Mouse (Mus musculus): ENCODE data around the gene Hoxb8.

Hoxb8 gene

DNA sequence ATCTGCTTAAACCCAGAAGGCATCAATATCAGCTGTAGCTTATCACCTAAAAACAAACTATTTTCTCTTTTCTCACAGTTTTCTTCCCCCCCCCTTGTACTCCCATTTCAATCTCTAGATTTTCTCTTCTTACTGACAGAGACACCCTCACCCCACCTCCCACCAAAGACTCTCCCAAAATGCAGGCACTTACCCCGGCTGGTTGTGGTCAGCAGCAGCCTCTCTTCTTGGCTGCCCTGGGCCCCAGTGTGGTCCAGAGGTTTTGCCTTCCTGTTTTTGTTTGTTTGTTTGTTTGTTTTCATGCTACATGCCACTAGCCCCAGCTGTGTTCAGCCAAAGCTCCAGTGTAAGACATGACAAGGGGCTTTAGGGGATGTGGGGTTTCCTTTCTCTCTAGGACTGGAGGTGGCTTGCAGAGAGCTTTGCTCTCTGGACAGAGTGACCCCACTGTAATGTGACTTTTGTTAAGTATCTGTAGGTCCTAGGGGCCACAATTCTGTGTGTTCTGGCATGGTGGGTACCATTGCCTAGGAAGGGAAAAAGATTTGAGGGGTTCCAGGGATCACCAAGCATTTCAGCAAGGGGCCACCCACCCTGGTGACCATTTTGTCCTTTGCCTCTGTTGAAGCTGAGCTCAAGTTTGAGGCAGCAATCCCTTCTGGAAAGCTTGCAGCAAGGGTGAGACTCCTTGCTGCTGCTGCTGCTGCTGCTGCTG lies 13.5 kb upstream of the Hoxb8 start:
- no peak for DNase-seq (ENCODE audit: low spot score)

DNA sequence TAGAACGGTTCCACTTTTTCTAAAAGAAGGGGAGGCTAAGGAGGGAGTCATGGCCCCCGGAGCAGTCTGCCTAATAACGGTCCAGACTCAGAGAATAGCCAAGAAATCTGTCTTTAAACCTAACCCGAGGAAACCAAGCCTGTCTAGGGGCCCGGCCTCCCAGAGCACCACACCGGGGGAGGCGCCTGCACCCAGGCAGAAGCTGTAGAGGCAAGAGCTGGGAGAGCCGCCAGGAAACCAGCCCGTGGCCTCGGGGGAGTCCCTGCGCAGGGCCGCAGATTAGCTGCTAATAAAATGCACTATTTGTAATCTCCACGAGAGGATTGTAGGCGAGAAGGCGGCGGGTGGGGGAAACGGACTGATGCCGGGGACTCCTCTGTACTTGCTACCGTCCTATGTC lies 11.8 kb upstream of the Hoxb8 start:
- DNase-seq (ENCODE audit: low spot score) = no peak

DNA sequence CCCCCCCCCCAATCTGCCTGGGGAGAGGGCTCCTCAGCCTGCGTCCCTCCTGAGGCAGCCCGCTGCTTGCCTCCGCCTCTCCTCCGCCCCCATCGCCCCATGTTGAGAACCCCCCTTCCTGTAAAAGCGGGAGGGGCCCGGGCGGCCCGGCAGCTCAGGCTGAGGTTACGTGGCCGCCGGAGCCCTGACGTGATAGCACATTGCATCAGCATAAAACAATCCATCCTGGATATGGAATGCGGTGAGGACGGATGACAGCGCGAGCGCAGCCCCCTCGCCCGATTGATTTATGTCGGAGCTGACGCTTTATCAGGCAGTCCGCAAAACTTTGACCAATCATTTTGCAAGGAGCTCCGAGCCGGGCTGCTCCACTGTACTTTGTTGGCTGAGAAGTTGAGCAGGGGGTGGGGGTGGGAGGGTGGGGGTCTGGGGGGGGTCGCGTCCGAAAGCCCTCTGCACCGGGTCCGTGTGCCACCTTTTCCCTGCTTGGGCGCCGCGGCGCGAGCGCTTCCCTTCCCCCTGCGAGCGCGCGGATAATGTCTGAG lies 10.6 kb upstream of the Hoxb8 start, which contains the start of gene Hoxb9:
Gene Hoxb9 (plus strand): TSS at position 462 of the 545 bp plus-strand sequence.
- DNase-seq (ENCODE audit: low spot score) = no peak

DNA sequence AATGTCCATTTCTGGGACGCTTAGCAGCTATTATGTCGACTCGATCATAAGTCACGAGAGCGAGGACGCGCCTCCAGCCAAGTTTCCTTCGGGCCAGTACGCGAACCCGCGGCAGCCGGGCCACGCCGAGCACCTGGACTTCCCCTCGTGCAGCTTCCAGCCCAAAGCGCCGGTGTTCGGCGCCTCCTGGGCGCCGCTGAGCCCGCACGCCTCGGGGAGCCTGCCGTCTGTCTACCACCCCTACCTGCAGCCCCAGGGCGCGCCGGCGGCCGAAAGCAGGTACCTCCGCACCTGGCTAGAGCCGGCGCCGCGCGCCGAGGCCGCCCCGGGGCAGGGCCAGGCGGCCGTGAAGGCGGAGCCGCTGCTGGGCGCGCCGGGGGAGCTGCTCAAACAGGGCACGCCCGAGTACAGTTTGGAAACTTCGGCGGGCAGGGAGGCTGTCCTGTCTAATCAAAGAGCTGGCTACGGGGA lies 10.1 kb upstream of the Hoxb8 start:
- DNase-seq (ENCODE audit: low spot score) = no peak

DNA sequence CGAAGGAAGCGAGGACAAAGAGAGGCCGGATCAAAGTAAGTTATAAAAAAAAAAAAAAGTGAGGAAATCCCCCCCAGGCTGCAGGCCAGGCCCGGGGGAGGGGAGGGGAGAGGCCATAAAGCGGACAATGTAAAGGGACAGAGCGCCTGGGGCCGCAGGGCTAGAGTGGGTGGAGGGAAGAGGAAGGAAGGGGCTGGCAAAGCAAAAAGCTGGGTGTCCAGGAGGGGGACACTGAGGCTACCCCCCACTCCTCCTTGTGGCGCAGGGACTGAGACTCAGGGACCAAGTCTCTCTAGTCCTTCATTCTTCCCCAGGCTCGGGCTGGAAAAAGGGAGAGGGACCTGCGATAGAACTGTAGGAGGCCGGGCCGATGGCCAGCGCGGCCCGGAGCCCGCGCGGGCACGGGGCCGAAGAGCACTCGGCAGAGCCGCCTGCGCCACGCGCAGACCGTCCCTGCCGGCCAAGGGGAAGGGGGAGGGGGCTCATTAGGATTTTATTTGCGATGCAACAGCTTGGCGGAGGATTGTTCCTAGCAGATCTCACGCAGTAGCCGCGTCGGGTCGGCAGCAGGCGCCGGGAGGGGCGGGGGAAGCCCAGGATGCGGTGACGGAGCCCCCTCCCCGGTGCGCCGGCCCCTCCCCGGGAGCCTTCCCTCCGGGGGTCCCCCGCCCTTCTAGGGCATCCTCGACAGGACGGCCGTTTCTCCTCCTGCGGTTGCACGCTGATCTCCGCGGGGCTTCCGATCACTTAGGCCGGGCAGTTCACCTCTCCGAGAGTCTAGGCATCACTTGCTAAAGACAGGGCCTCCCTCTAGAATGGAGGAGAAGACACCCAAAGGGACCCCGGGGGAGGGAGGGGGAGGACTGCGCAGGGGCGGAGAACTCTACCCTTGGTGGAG lies 9.4 kb upstream of the Hoxb8 start:
- no peak for DNase-seq (ENCODE audit: low spot score)

DNA sequence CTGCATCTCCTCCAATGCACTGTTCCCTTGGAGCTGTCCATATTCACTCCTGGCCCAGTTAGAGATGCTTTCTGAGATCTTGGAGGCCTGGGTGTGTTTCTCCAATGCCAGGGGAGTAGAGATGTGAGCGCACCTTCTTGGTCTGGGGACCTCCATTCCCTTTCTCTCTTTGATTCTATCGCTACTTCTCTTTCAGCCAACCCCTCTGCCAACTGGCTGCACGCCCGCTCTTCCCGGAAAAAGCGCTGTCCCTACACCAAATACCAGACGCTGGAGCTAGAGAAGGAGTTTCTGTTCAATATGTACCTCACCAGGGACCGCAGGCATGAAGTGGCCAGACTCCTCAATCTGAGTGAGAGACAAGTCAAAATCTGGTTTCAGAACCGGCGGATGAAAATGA lies 7.3 kb upstream of the Hoxb8 start:
- DNase-seq (ENCODE audit: low spot score) = no peak

DNA sequence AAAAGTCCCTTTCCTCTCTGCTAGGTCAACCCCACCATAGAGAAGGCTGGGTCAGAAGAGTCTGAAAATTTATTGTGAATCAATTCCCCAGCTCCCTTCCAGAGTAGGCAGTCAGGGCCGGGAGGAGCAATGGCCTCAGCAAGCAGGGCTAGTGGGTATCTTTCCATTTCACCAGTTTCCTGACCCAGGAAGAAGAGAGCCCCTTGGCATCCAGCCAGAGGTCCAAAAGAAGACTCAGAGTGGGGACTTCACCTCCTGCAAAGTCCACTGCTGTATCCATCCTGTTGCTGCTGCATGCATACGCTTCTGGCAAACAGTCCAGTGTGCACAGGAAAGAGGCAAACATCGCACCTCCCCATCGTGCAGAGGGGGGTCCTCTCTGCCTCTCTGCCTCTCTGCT lies 5.8 kb upstream of the Hoxb8 start:
- no peak for DNase-seq (ENCODE audit: low spot score)

DNA sequence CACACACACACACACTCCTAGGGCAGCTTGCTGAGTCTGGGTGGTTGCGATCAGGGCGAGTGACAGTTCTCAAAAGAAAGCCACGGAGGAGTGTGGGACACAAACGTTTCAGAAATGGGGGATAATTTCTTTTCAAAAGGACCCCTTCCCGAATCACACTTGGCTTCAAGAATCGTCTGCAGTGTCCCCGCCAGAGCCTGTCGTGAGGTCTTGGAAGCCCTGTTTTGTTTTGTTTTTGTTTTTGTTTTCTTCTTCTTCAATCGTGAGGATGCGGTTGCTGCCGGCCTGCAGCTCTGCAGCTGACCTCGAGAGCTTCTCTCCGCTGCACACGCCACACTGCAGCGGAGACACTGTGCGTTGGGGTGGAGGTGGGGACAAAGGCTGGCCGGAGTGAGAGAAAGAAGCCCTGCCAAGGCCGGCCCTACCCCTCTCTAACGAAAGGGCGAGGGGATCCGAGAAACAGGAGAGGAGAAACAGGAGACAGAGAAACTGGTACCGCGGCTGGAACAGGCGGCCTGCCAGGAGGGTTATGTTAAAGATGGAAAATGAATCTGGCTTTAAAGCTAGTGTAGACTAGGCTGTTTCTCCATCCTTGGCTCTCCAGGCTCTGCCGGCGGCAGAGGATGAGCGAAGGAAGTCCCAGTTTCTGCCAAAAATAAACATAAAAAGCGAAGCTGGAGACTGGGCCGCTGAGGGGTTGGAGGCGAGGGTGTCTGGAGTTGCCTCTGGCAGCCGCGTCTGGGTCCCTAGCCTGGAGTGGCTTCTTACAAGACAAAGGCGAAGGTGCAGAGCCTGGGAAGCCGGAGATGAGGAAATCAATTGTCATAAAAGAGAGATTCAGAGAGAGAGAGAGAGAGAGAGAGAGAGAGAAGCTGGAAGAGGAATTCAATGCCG lies 4.3 kb upstream of the Hoxb8 start:
- no peak for DNase-seq (ENCODE audit: low spot score)

DNA sequence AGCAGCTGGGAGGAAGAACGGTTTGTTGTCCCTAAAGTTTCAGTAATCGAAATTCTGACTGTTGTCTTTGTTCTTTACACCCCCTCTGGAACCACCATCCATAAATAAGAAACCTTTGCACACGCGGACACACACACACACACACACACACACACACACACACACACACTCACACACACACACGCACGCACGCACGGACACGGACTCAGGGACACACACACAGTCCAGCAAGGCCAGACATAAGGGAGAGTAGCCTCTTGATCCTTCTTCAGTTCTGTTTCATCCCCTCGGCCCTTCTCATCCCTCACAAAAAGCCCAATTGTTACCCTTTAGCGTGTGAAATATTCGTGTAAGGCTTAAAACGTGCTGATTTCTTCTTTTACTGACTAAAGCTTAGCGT lies 3.4 kb upstream of the Hoxb8 start:
- DNase-seq (ENCODE audit: low spot score) = no peak

DNA sequence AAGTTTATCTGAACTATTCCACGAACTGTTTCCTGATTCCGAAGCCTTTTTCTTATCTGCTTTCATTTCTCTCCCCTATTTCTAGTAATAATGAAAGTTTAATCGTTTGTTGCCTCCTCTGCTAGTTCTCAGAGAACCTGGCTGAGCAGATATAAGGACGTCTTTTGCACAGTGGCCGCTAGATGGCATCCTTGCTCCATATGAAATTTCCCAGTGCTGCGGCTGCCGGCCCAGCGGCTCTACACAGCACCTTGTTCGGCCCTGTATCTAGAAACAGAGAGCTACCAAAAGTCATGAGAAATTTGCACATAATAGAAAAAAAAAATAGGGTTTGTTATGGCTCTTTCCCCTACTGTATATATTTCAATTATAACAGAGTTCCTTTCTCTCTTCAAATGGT lies 2.9 kb upstream of the Hoxb8 start:
- peak; percentile 79 for DNase-seq (ENCODE audit: low spot score)

DNA sequence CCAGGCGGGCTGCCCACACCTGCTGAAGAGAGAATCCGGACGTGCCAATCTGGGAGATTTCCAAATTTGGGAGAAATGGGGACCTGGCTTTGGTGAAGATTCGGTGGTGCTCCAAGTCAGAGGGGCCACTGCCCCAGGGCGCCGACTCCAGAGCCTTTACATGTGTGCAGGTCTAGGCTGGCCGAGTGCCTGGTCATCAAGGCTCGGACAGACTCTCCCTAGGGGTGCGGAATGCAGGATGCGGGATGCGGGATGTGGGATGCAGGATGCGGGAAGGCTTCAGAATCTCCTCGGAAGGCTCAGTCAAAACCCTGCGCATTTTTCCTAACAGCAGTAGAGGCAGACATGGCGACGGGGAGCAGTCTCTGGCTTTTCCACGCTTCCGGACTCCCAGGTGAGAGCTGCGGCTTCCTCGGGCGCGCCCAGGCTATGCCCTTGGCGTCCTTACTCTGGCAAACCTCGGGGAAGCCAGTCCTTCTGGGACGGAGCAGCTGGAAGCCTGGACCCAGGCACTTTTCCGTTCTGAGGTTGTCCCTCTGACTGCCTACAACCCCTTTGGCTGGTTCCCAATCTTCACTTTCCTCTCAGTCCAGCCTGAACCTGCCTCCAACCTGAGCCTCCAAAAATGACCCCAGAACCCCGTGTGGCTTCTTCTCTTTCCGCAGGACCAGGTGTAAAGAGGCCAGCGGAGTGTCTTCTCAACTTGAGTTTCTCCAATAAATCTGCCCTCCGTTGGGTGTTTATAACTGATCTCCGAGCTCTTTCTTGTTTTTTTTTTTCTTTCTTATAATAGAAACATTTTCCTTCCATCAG lies 2.1 kb upstream of the Hoxb8 start:
- no peak for DNase-seq (ENCODE audit: low spot score)

DNA sequence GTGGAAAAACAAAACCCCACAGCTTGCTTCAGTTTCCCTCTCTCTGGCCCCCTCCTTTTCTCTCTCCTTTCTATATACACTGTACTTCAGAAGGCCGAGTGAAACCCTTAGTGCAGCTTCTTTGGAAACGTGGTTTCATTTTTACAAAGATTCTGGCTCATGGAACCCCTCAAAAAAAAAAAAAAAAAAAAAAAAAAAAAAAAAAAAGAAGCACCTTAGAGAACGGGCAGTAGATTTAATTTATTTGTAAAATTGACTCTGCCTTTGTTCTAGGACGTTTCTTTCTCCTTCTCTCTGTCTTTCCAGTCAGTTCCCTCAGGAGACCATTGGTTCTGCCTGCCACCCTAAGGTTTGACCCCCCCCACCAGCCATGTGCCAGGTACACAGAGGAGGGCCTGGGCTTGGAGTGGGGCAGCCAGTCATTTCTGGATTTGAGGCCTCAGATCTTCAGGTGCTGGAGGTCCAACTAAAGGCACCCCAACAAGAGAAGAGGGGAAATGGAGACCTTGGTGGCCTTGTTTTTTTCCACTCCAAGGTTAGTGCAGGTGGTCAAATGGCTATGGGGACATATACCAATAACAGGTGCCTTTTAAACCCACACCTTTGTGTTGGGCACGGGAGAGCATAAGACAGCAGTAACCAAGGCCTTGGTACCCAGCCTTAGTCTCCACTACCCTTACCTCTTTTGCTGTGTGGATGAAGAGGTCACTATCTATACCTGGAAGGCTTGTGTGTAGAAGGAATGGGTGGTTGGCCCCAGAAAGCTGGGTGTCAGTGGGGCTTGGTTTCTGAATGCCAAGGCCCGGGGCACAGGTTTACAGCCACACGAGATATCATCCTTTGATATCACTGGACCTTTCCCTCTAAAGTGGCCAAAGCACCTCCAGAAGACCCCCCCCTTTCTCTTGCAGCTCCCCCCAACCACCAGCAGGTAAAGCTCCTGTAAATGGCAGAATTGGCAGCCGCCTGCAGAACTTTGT lies 1.0 kb upstream of the Hoxb8 start:
- no peak for DNase-seq (ENCODE audit: low spot score)

DNA sequence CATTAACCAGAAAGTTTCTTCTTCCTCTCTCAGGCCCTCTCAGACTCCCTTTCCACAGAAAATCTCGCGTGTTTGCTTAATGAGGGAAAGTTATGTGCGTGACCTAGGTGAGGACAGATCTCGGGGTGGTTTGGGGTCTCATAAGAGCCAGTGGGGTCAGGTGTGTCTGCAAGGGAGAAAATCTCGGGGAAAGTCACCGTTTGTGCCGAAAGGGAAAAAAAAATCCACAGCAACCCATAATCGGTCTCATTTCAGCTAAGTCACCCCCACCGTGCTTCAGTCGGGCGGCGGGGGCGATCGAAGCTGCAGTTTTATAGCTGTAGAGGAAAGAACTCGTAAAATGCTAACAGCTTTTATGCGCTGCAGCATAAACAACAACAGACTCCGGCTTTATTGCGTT lies 309 bp upstream of the Hoxb8 start:
- no peak for DNase-seq (ENCODE audit: low spot score)

DNA sequence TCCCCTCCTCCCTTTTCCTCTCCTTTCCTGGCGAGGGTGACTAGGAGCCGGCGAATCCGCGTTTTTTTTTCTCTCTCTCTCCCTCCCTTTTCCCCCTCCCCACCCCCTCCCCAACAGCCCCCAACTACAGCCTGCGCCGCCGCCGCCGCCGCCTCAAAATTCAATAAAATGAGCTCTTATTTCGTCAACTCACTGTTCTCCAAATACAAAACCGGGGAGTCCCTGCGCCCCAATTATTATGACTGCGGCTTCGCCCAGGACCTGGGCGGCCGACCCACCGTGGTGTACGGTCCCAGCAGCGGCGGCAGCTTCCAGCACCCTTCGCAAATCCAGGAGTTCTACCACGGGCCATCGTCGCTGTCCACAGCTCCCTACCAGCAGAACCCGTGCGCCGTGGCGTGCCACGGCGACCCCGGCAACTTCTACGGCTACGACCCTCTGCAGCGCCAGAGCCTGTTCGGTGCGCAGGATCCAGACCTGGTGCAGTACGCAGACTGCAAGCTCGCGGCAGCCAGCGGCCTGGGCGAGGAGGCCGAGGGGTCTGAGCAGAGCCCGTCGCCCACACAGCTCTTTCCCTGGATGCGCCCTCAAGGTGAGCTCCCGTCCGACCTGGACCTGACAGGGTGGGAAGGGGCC lies 1.2 kb downstream of the Hoxb8 start:
- no peak for DNase-seq (ENCODE audit: low spot score)

DNA sequence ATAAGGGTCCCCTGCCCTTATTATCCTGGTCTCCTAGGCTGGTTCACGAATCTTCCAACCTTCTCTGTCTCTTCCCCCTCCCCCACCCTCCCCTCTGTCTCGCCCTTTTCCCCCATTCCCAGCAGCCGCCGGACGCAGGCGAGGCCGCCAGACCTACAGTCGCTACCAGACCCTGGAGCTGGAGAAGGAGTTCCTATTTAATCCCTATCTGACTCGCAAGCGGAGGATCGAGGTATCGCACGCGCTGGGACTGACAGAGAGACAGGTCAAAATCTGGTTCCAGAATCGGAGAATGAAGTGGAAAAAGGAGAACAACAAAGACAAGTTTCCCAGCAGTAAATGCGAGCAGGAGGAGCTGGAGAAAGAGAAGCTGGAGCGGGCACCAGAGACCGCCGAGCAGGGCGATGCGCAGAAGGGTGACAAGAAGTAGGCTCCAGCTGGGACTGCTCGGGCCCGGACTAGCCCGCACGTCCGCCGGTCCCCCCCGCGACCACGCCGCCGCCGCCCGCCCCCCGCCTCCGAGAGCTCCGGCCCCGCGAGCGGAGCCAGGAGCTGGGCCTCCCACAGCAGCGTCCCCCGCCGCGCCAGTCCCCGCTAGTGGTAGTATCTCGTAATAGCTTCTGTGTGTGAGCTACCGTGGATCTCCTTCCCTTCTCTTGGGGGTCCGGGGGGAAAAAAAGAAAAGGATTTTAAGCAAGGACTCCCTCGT lies 2.5 kb downstream of the Hoxb8 start:
- DNase-seq (ENCODE audit: low spot score) = no peak

DNA sequence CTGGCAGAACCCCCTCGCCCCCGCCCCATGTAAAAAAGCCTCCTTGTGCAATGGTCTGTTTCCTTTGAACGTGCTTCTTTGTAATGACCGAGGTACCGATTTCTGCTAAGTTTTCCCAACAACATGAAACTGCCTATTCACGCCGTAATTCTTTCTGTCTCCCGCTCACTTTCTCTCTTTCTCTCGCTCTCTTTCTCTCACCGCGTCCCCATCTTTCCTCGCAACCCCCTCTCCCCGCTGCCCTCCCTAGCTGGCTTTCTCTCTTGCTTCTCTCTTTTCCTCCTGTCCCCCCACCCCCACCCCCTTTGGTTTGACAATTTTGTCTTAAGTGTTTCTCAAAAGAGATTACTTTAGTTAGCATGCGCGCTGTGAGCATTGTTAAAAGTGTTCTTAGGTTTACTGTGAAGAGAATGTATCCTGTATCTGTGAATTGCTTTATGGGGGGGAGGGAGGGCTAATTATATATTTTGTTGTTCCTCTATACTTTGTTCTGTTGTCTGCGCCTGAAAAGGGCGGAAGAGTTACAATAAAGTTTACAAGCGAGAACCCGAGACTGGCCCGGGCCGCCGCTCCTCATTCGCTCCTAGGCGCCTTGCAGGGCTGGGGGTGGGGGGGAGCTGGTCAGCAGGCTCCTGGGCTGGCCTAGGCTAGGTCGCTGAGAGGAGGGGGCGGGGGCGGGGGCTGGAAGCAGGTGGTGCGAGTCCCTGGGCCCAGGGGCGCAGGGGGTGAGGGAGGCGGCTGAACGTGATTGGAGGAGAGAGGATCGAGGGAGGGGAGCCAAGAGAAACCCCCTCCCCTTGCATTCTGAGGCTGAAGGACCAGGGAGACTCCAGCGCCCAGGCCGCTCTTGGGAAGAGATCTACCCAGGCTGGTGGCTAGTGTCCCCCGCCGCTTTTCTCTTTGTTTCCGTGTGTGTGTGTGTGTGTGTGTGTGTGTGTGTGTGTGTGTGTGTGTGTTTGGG lies 3.3 kb downstream of the Hoxb8 start:
- no peak for DNase-seq (ENCODE audit: low spot score)

All from layer of hippocampus, adult 9-10 months (tissue).